Mouse (Mus musculus) limb, embryonic 10.5 days (tissue): ENCODE data around the gene Hoxb4. TPM values are rescaled to one million over a fixed set of nuclear protein-coding genes. Genes with fewer than 3 reads are reported as not detected.

Source experiments
- DNase-seq: peaks from one replicate; pipeline ENCODE4 v3.0.0-alpha.2; 2017; ENCODE audit warnings: low spot score
- H3K27ac ChIP-seq: fragments of 300-500 bp; sonication (generic); 2 replicates; pipeline ENCODE4 v1.5.1; 2016; ENCODE audit warnings: mild to moderate bottlenecking
- H3K27me3 ChIP-seq: fragments of 300-500 bp; sonication (generic); 2 replicates; pipeline ENCODE4 v1.6.1; 2016; ENCODE audit warnings: low read depth, mild to moderate bottlenecking; ENCODE audit not compliant: poor library complexity, severe bottlenecking
- H3K36me3 ChIP-seq: fragments of 300-500 bp; sonication (generic); 2 replicates; pipeline ENCODE4 v1.6.1; 2016; ENCODE audit warnings: mild to moderate bottlenecking, moderate library complexity
- H3K4me1 ChIP-seq: fragments of 300-500 bp; sonication (generic); 2 replicates; pipeline ENCODE4 v1.6.1; 2016
- H3K4me3 ChIP-seq: fragments of 300-500 bp; sonication (generic); 2 replicates; pipeline ENCODE4 v1.5.1; 2016; ENCODE audit warnings: mild to moderate bottlenecking, moderate library complexity
- H3K9me3 ChIP-seq: fragments of 300-500 bp; sonication (generic); replicated peaks from 2 replicates; pipeline ENCODE4 v1.6.1; 2016; ENCODE audit warnings: mild to moderate bottlenecking
- WGBS: fragments of 180-500 bp; shearing (Covaris S2); methylation state at CpG from one replicate; pipeline ENCODE4 v1.1.7; 2016; 5-methylcytosine and 5-hydroxymethylcytosine counted together
- polyA plus RNA-seq: library from polyadenylated mRNA; unstranded; fragments of >200 nt; fragmentation: Nextera tagmentation; extraction: Ambion mirVana; gene quantifications from 2 replicates; pipeline ENCODE4 v1.2.1, GENCODE M21; 2016

Hoxb4 gene
- polyA plus RNA-seq, 1 experiment from 2014 or later: 0.89 TPM

DNA sequence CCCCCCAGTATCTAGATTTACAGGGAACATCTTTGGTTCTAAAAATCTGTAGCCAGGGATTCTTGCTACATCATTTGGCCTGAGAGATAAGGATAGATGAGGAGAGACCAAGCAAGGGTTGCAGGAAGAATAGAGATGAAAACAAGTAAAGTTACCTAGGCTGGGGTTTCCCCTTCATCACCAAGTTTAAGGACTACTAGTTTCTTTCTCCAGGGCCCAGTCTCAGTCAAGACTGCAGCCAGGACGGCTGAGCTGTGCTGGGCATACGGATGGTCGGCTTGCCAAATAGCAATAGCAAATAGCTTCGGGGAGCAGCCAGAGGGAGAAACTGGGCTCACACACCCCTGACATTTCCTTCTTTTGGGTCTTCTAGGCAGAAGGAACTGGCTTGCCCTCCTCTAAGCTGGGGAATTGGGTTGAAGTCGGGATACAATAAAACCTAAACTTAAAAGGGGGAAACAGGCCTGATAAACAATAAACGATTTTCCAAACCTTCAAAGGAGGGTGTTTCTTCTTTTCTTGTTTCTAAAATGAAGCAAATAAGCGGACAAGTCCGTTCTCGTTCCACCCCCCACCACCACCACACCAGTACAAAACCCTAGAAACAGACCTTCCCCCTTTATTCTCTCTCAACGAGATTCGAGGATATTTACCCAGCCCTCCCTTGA is 20.0 kb upstream of the Hoxb4 start:
- Histone ChIP-seq H3K27ac (no peak overlapping the region), H3K4me1 (peaks cover 95% of the 10 kb centered on the region), H3K9me3 (no peaks in the 10 kb centered on the region), H3K36me3 (peaks cover 3% of the 10 kb centered on the region; the same call in 1 of the 2 replicates), H3K4me3 (peak overlapping the region; percentile 64), H3K27me3 (peaks cover 100% of the 10 kb centered on the region)
- no peak for DNase-seq
- WGBS: 5% methylated on average over 11 of the region's 11 CpGs

DNA sequence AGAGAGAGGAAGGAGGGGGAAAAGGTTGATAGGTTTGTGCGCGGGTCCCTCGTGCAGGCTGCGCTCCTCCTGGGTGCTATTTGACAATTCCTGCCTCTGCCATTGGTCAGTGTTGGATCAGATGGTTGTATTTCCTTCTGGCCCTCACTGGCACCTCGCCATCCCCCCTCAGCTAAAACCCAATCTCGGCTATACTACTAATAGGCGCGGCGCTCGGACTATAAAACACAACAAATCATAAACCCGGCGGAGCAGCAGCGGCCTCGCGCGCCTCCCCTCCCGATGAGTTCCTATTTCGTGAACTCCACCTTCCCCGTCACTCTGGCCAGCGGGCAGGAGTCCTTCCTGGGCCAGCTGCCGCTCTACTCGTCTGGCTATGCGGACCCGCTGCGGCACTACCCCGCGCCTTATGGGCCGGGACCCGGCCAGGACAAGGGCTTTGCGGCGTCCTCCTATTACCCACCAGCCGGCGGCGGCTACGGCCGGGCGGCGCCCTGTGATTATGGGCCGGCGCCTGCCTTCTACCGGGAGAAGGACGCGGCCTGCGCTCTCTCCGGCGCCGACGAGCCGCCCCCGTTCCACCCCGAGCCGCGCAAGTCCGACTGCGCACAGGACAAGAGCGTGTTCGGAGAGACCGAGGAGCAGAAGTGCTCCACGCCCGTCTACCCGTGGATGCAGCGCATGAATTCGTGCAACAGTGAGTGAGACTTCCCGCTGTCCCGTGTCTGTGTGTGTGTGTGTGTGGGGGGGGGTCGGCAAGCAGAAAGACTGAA is 19.0 kb upstream of the Hoxb4 start:
- whole genome bisulfite sequencing: under 1% methylated on average over 66 of the region's 66 CpGs
- Histone ChIP-seq H3K4me1 (peaks cover 97% of the 10 kb centered on the region), H3K27ac (peak overlapping the region; percentile 81), H3K27me3 (peaks cover 100% of the 10 kb centered on the region), H3K4me3 (peak overlapping the region; percentile 64), H3K9me3 (no peaks in the 10 kb centered on the region), H3K36me3 (peaks cover 3% of the 10 kb centered on the region; the same call in 1 of the 2 replicates)
- DNase-seq: peak; percentile 77

DNA sequence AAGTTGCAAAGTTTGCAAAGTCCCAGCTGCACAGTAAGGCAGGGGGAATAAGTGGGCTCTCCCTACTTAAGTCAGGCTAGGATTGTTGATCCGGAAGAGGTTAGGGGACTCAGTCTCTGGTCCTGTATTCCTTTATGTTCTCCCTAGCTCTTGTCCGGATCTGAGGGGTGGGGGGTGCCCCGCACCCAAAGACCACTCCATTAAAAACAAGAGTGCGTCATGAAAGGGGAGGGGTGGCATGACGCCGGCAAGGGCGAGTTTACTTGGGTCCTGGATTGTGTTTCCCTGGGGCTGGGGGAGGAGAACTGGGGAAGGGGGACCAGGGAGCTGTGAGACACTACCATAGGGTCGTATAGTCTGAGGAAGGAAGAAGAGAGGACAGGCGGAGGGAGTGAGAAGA is 18.3 kb upstream of the Hoxb4 start:
- Histone ChIP-seq H3K27me3 (peaks cover 100% of the 10 kb centered on the region), H3K4me1 (peaks cover 96% of the 10 kb centered on the region), H3K36me3 (peaks cover 3% of the 10 kb centered on the region; the same call in 1 of the 2 replicates), H3K4me3 (peak overlapping the region; percentile 64), H3K9me3 (no peaks in the 10 kb centered on the region), H3K27ac (peak overlapping the region; percentile 81)
- DNase-seq: no peak
- WGBS: 1% methylated on average over 9 of the region's 9 CpGs

DNA sequence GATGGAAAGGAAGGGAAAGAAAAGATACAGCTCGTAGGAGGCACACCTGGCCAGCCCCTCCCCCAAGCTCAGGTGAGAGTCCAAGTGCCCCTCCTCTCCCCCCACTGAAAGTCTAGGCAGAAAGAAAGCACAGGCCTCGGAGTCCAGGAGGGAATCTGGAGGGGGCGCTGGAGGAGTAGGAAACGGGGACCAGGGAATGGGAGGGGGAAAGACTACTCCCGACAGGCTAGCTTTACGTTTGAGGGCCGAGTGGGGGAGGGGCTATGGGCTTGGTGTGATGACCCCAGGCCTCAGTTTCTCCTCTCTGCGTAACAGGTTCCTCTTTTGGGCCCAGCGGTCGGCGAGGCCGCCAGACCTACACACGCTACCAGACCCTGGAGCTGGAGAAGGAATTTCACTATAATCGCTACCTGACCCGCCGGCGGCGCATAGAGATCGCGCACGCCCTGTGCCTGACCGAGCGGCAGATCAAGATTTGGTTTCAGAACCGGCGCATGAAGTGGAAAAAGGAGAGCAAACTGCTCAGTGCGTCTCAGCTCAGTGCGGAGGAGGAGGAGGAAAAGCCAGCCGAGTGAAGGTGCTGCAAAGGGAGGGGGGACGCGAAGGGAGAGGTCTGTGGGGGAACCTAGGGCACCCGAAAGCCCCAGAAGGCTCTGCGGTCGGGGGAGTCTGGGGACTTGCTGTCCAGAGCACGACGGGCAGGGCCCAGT is 17.6 kb upstream of the Hoxb4 start:
- Histone ChIP-seq H3K9me3 (no peaks in the 10 kb centered on the region), H3K4me1 (peaks cover 96% of the 10 kb centered on the region), H3K4me3 (peak overlapping the region; percentile 64), H3K27ac (peak overlapping the region; percentile 81), H3K36me3 (peaks cover 3% of the 10 kb centered on the region; the same call in 1 of the 2 replicates), H3K27me3 (peaks cover 100% of the 10 kb centered on the region)
- DNase-seq: peak; percentile 70
- WGBS: 1% methylated on average over 35 of the region's 35 CpGs

DNA sequence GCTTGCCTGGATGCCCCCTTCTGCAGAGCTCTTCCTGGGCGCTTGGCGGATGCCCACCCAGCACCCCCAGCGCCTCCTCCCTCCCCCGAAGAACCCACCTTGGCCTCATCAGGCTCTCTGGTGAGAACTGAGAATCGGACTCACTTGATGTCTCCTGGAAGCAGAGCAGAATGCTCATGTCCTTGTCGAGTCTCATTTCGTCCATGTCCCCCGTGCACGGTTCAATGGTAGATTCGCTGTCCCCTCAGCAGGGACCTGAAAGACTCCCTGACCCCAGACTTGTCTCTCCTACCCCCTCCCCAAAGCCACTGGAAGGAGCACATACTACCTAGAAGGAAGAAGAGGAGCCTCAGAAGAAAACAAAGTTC is 17.0 kb upstream of the Hoxb4 start:
- H3K4me1 ChIP-seq: peaks cover 96% of the 10 kb centered on the region
- 6% methylated on average over 10 of the region's 10 CpGs for WGBS
- peaks cover 100% of the 10 kb centered on the region for H3K27me3 ChIP-seq
- H3K9me3 ChIP-seq: no peaks in the 10 kb centered on the region
- H3K4me3 ChIP-seq: peak overlapping the region; percentile 64
- H3K36me3 ChIP-seq: peaks cover 3% of the 10 kb centered on the region; the same call in 1 of the 2 replicates
- no peak for DNase-seq
- H3K27ac ChIP-seq: peak overlapping the region; percentile 81

DNA sequence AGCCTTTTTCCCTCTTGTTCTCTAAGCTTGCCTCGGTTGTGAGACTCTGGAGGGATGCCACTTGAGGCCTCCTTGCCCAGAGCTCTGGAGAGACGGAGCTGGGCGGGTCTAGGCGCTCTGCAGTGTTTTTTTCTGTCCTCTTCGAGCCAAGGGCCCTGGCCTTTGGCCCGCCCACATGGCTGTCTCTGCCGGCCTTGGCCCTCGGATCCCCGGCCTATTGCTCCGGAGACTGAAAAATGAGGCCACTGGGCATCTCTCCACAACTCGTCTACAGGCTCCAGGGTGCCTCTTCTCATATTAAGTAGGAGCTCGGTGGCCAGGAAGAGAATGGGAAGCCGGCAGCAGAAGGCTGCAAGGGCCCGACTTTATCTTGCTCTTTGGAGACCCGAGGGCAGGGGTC is 16.2 kb upstream of the Hoxb4 start:
- Histone ChIP-seq H3K9me3 (no peaks in the 10 kb centered on the region), H3K4me3 (peak overlapping the region; percentile 31), H3K27me3 (peaks cover 100% of the 10 kb centered on the region), H3K27ac (peak overlapping the region; percentile 68), H3K4me1 (peaks cover 97% of the 10 kb centered on the region), H3K36me3 (peaks cover 3% of the 10 kb centered on the region; the same call in 1 of the 2 replicates)
- 1% methylated on average over 15 of the region's 15 CpGs for WGBS
- DNase-seq: no peak

DNA sequence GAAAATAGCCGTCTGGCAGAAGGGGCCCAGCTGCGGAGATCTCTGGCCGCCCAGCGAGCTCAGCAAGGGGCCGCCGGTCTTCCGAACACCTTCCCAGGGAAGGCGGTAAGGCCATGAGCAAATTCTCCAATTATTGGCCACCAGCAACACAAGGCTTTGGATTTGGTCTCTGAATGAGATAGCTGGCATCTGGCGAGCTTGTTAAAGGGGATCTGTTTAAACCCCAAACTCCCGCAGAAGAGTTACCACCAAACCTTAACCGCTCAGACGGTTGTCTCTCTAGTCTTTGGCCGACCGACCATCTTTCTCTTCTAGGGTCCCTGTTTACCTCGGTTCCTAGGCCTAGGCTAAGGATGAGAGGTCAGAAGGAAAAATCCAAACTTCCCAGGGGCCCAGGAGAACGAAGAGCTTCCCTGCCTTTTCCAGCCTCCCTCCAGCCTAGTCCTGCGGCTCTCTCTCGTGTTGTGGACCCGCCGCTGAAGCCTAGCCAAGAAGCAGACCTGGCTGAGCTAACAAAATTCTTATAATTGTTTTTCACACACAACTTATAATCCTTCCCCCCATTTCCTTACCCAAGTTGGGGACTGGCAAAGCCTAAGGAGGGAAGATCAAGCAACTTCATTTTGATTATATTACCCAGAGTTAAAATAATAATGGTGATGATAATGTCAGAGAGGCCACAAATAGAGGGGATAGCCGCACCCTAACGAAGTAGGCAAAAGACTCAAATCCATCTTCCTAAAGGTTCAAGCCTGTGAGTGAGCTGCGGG is 15.5 kb upstream of the Hoxb4 start:
- Histone ChIP-seq H3K9me3 (no peaks in the 10 kb centered on the region), H3K4me3 (peak overlapping the region; percentile 55), H3K4me1 (peaks cover 98% of the 10 kb centered on the region), H3K36me3 (peaks cover 3% of the 10 kb centered on the region; the same call in 1 of the 2 replicates), H3K27ac (peak overlapping the region; percentile 68), H3K27me3 (peaks cover 100% of the 10 kb centered on the region)
- no peak for DNase-seq
- WGBS: 4% methylated on average over 23 of the region's 23 CpGs

DNA sequence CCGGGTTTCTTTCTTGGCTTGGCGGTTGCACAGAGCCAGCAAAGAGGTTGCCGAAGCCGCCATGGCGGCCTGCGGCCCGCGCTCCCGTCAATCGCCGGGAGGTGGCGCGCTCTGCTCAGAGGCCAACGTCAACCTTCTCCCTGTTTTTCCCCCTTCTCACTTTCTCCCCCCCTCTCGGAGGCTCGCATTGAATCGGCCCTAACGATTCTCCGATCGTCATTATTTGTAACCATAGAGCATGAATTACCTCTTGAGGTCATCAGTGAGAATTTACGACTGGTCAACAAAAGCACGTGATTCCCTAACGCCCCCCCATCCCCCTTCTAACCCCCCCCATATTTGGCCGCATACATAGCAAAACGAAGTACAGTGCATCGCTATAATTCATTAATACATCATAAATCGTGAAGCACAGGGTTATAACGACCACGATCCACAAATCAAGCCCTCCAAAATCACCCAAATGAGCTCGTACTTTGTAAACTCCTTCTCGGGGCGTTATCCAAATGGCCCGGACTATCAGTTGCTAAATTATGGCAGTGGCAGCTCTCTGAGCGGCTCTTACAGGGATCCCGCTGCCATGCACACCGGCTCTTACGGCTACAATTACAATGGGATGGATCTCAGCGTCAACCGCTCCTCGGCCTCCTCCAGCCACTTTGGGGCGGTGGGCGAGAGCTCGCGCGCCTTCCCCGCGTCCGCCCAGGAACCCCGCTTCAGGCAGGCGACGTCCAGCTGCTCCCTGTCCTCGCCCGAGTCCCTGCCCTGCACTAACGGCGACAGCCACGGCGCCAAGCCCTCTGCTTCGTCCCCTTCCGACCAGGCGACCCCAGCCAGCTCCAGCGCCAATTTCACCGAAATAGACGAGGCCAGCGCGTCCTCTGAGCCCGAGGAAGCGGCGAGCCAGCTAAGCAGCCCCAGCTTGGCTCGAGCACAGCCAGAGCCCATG is 14.6 kb upstream of the Hoxb4 start, which contains the start of gene Hoxb5:
Hoxb5 (plus strand) TSS at position 186 of the 949 bp plus-strand sequence.
- H3K36me3 ChIP-seq: peaks cover 3% of the 10 kb centered on the region; the same call in 1 of the 2 replicates
- no peaks in the 10 kb centered on the region for H3K9me3 ChIP-seq
- peaks cover 100% of the 10 kb centered on the region for H3K27me3 ChIP-seq
- whole genome bisulfite sequencing: under 1% methylated on average over 69 of the region's 69 CpGs
- peak within 1 kb of the TSS; percentile 85 for H3K27ac ChIP-seq
- H3K4me1 ChIP-seq: peaks cover 98% of the 10 kb centered on the region
- DNase-seq: peak; percentile 93
- H3K4me3 ChIP-seq: peak within 1 kb of the TSS; percentile 55

DNA sequence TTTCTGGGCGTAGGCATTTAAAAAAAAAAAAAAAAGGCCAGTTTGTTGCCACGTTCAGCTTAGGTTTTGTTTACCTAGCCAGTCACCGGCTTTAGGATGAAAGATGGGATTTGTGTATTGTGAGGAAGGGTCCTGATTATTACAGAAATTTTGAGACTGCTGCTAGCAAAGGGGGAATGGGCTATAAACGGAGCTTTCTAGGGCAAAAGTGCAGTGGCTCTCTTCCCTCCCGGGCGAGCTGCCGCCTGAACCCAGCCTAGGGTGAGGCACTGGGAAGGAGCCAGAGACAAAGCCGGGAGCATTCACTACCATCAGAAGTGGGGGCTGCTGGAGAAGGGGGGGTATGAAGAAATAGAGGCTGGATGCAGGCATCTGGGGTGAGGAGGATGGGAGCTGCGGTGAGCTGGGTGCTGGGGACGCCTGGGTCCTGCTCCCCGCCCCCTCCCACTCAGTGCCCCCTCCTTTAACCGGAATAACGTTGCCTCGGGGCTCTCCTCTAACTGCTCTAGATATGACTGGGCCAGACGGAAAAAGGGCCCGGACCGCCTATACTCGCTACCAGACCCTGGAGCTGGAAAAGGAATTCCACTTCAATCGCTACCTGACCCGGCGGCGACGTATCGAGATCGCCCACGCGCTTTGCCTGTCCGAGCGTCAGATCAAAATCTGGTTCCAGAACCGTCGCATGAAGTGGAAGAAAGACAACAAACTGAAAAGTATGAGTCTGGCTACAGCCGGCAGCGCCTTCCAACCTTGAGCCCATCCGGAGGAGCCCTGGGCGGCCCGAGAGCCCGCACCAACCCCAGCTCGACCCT is 13.5 kb upstream of the Hoxb4 start:
- no peak for DNase-seq
- Histone ChIP-seq H3K4me3 (peak overlapping the region; percentile 55), H3K9me3 (no peaks in the 10 kb centered on the region), H3K27ac (peak overlapping the region; percentile 85), H3K4me1 (peaks cover 98% of the 10 kb centered on the region), H3K27me3 (peaks cover 100% of the 10 kb centered on the region), H3K36me3 (peaks cover 3% of the 10 kb centered on the region; the same call in 1 of the 2 replicates)
- under 1% methylated on average over 38 of the region's 38 CpGs for WGBS

DNA sequence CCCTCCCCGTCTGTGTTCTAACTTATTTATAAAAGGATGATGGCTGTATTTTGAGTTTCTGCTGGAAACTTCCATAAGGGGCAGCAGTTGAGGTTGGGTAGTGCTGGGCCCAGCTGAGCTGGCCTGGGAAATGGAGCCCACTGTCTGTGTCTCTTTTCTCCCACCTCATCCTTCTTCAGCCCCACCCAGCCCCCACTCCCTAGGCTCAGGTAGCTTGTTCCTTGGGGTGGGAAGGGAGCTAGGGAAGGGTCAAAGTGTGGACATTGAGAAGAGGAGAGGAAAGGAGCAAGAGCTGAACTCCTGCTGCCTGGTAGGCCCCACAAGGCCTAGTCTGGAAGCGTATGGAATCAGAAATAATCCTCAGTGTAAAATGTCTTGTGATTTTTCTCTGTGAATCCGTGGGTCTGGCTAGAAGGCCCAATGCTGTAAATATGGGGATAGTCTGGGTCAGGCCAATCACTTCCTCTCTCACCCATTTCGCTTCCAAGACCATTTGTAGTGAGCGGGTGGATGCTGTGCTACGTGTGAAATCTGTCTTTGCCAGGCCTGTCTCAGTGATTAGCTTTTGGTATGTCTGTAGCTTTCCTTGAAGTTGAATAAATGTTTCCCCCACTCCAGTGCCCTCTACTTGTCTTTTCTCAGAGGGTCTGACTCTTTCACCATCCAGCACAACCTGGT is 12.4 kb upstream of the Hoxb4 start:
- Histone ChIP-seq H3K4me3 (peak overlapping the region; percentile 55), H3K4me1 (peaks cover 98% of the 10 kb centered on the region), H3K36me3 (peaks cover 3% of the 10 kb centered on the region; the same call in 1 of the 2 replicates), H3K9me3 (no peaks in the 10 kb centered on the region), H3K27me3 (peaks cover 100% of the 10 kb centered on the region), H3K27ac (peak overlapping the region; percentile 85)
- WGBS: 10% methylated on average over 6 of the region's 6 CpGs
- no peak for DNase-seq
